In the genomic region with DNA sequence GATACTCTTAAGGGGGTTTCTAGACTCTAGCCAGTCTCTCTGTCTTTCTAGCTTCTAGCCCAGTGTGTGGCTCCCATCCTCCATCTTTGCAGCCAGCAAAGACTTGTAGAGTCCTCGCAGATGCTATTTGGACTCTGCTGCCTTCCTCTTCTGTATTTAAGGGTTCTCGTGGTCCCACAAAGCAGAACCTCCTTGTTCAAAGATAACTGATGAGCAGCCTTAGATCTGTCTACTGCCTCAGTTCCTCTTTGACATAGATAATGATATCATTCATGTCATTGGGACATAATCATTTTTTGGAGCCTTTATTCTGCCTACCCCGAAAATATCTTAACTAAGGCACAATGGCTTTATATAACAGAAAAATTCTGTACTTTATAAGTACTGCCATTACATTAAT, we compare ENCODE assay signal across 14 mouse cellular contexts.
"Had no signal": no experiment of that assay in that cellular context is flagged by ENCODE, and none has a peak within 500 bp of the region (broad histone marks: within the 10 kb centered on the region; RNA-seq: fewer than 3 reads in every experiment).

No protein-coding gene starts in this region.

- H3K4me3 ChIP-seq: megakaryocyte, embryonic 14.5 days; midbrain, embryonic 13.5 days; midbrain, embryonic 15.5 days; neural tube, embryonic 12.5 days; stomach, embryonic 15.5 days had no signal

- H3K9ac ChIP-seq: lung, embryonic 14.5 days; midbrain, embryonic 13.5 days; midbrain, embryonic 15.5 days; neural tube, embryonic 12.5 days; stomach, embryonic 15.5 days had no signal

- ATAC-seq: midbrain, embryonic 13.5 days; midbrain, embryonic 15.5 days had no signal

- H3K36me3 ChIP-seq: midbrain, embryonic 15.5 days; stomach, embryonic 15.5 days had no signal

- H3K9me3 ChIP-seq: megakaryocyte, embryonic 14.5 days; midbrain, embryonic 13.5 days; midbrain, embryonic 15.5 days; neural tube, embryonic 12.5 days; stomach, embryonic 15.5 days had no signal

- H3K27me3 ChIP-seq: megakaryocyte, embryonic 14.5 days; midbrain, embryonic 13.5 days; midbrain, embryonic 15.5 days; neural tube, embryonic 12.5 days; stomach, embryonic 15.5 days had no signal

- H3K4me1 ChIP-seq: stomach, embryonic 15.5 days had no signal

- H3K27ac ChIP-seq: macrophage; midbrain, embryonic 13.5 days; midbrain, embryonic 15.5 days; neural tube, embryonic 12.5 days; stomach, embryonic 15.5 days; stomach, postnatal 0 days had no signal

- DNase-seq: lung, adult 18-20 months; lung, embryonic 14.5 days; lung, postnatal 10 days; right cerebral cortex, postnatal 14 days; thymus, adult 2 months; thymus, postnatal 25 days; thymus, postnatal 4 days had no signal
